Mouse (Mus musculus) liver, embryonic 14.5 days (tissue): ENCODE data around the gene Adpgk. TPM values are rescaled to one million over a fixed set of nuclear protein-coding genes. Genes with fewer than 3 reads are reported as not detected.

Experiments used
- ATAC-seq: fragments of 200-750 bp; cut with Nextera tagmentation; 2 replicates; pipeline ENCODE4 v1.8.0; 2017; ENCODE audit warnings: moderate number of reproducible peaks, mild to moderate bottlenecking, moderate library complexity; ENCODE audit not compliant: insufficient read depth
- DNase-seq, 3 experiments: peaks; one replicate each; pipeline ENCODE4 v3.0.0-alpha.2; 2012 to 2013; ENCODE audit warnings: low read depth in 3 of 3, low spot score in 3 of 3
- H3K27ac ChIP-seq: fragments of 300-500 bp; sonication (generic); 2 replicates; pipeline ENCODE4 v1.5.1; 2014; ENCODE audit warnings: moderate library complexity, mild to moderate bottlenecking, control low read depth, inconsistent platforms
- H3K27me3 ChIP-seq: fragments of 300-500 bp; sonication (generic); 2 replicates; pipeline ENCODE4 v1.6.1; 2014; ENCODE audit warnings: mild to moderate bottlenecking, low read length, moderate library complexity; ENCODE audit not compliant: control insufficient read depth, insufficient read depth
- H3K36me3 ChIP-seq: fragments of 300-500 bp; sonication (generic); replicated peaks from 2 replicates; pipeline ENCODE4 v1.6.1; 2014; ENCODE audit warnings: low read depth; ENCODE audit not compliant: control insufficient read depth, insufficient read depth
- H3K4me1 ChIP-seq, 2 experiments: fragments of 200-500 bp in 1 of 2; fragments of 300-500 bp in 1 of 2; sonication (generic) in 1 of 2; replicated peaks; 2 replicates each; pipeline ENCODE4 v1.6.1; 2012 to 2014; ENCODE audit warnings: antibody characterized with exemption in 1 of 2, inconsistent platforms in 1 of 2, low read length in 1 of 2; ENCODE audit not compliant: control insufficient read depth in 2 of 2, insufficient read depth in 2 of 2
- H3K4me2 ChIP-seq: fragments of 300-500 bp; sonication (generic); 2 replicates; pipeline ENCODE4 v1.6.1; 2014; ENCODE audit warnings: low read depth, mild to moderate bottlenecking, control low read depth, moderate library complexity
- H3K4me3 ChIP-seq, 2 experiments: fragments of 200-500 bp in 1 of 2; fragments of 300-500 bp in 1 of 2; sonication (generic) in 1 of 2; 2 replicates each; pipeline ENCODE4 v1.5.1; 2012 to 2014; ENCODE audit warnings: low read depth in 2 of 2, low read length in 2 of 2, mild to moderate bottlenecking in 2 of 2, control low read depth in 1 of 2, inconsistent platforms in 1 of 2, moderate library complexity in 1 of 2; ENCODE audit not compliant: insufficient read depth in 1 of 2
- H3K9ac ChIP-seq: fragments of 300-500 bp; sonication (generic); replicated peaks from 2 replicates; pipeline ENCODE4 v1.6.1; 2014; ENCODE audit warnings: mild to moderate bottlenecking, control low read depth, moderate library complexity
- H3K9me3 ChIP-seq: fragments of 300-500 bp; sonication (generic); 2 replicates; pipeline ENCODE4 v1.6.1; 2016; ENCODE audit warnings: low read length, mixed read lengths; ENCODE audit not compliant: control insufficient read depth
- CTCF ChIP-seq: IDR thresholded peaks from 2 replicates; pipeline ENCODE4 v1.5.1; 2016; ENCODE audit warnings: antibody characterized with exemption, low read depth, control low read depth
- EP300 ChIP-seq: IDR thresholded peaks from 2 replicates; pipeline ENCODE4 v1.6.1; 2016; ENCODE audit warnings: antibody characterized with exemption, low read depth
- WGBS: fragments of 180-500 bp; shearing (Covaris S2); extraction: QIAGEN DNeasy Blood & Tissue Kit; methylation state at CpG from one replicate; pipeline ENCODE4 v1.1.7; 2014; ENCODE audit not compliant: insufficient replicate concordance; 5-methylcytosine and 5-hydroxymethylcytosine counted together
- polyA plus RNA-seq, 2 experiments: library from polyadenylated mRNA; depleted of rRNA in 1 of 2; stranded (reverse) in 1 of 2; unstranded in 1 of 2; fragments of >200 nt; fragmentation: Nextera tagmentation in 1 of 2; extraction: Ambion mirVana in 1 of 2; gene quantifications; 2 replicates each; pipeline versions ENCODE4 v1.2.1 to v1.2.3; 2012 to 2014

Gene Adpgk
- polyA plus RNA-seq, 2 experiments: 14.0 to 17.6 TPM

DNA sequence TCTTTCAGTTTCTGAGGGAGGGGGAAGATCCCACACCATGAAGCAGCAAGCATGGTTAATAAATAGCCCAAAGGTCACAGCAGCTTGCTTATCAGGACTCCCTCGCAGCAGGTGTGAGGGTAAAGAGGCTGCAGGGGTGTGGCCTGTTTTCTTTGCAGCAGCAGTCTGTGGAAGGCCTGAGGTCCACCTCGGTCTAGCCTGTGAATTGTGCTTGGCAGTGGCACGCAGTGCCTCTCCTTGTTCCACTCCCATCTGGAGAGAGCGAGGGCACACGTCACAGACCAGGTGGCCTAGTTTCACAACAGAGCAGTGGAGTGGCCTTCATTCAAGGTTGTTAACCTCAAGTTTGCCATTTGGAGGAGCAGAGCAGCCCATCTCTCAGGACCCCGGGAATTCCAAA, 19.6 kb upstream of the Adpgk start:
- no peaks in the 10 kb centered on the region for H3K36me3 ChIP-seq
- peak; percentile 82 for ATAC-seq
- TF ChIP-seq CTCF (no peak), EP300 (no peak)
- no peak overlapping the region for H3K4me3 ChIP-seq
- no peak overlapping the region for H3K27ac ChIP-seq
- DNase-seq: peak; percentile 57 to 62 (median 57)
- no peaks in the 10 kb centered on the region for H3K9me3 ChIP-seq
- H3K4me1 ChIP-seq: peaks cover 0 to 19% of the 10 kb centered on the region in 2 experiments; a peak in 2 of 4 replicates
- H3K27me3 ChIP-seq: no peaks in the 10 kb centered on the region
- peak overlapping the region; percentile 9 for H3K4me2 ChIP-seq
- no peak overlapping the region for H3K9ac ChIP-seq
- WGBS: 33% methylated on average over 6 of the region's 6 CpGs

DNA sequence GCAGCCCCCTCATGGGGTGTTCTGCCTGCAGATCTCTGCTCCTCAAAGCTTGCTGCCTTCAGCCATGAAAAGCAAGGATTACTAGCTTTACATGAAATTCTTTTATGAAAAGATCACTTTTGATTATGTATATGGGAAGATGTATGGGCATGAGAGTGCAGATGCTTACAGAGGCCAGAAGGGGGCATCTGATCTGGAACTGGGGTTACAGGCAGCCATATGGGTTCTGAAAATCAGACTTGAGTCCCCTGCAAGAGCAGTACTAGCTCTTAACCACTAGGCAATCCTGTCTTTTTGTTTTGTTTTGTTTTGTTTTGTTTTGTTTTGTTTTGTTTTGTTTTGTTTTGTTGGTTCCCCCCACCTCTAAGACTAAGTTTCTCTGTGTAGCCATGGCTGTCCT, 18.2 kb upstream of the Adpgk start:
- H3K4me2 ChIP-seq: no peak overlapping the region
- no peak overlapping the region for H3K27ac ChIP-seq
- ATAC-seq (no peak), DNase-seq (no peak)
- H3K36me3 ChIP-seq: no peaks in the 10 kb centered on the region
- no peak overlapping the region for H3K9ac ChIP-seq
- no peak for TF ChIP-seq EP300
- no peak; the same call in 1 of the 2 replicates for TF ChIP-seq CTCF
- no peaks in the 10 kb centered on the region for H3K27me3 ChIP-seq
- no peak overlapping the region for H3K4me3 ChIP-seq
- peaks cover 0 to 19% of the 10 kb centered on the region in 2 experiments; a peak in 2 of 4 replicates for H3K4me1 ChIP-seq
- H3K9me3 ChIP-seq: no peaks in the 10 kb centered on the region

DNA sequence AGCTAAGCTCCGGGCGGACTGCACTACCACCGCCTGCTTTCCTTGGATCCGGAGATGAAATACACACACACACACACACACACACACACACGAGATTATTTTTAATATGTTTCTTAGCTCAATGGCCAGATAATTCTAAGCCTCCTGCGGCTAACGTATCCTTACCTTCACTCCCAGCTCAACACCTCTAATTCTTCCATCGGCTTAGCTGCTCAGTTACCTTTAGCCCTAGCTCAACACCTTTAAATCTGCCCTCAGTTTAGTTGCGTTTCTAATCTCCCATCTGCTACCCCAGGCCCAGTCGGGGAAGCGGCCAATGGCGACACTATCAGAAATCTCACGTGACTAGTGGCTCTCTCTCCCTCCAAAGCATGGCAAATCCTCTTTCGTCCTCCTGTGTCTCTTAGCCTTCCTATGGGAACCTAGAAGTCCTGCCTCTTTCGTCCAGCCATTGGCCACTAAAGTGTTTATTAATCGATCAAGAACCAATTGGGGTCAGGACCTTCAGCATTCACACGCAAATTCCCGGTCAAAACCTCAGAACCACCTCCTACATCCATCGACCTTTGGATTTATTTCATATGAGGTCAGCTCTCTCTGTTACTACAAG, 16.4 kb upstream of the Adpgk start:
- TF ChIP-seq CTCF: no peak
- TF ChIP-seq EP300: no peak
- H3K4me1 ChIP-seq: peaks cover 0 to 18% of the 10 kb centered on the region in 2 experiments; a peak in 2 of 4 replicates
- ATAC-seq (no peak), DNase-seq (no peak)
- H3K9ac ChIP-seq: no peak overlapping the region
- no peak overlapping the region for H3K4me2 ChIP-seq
- H3K27ac ChIP-seq: no peak overlapping the region
- no peak overlapping the region for H3K4me3 ChIP-seq
- H3K27me3 ChIP-seq: no peaks in the 10 kb centered on the region
- 74% methylated on average over 19 of the region's 19 CpGs for WGBS
- H3K36me3 ChIP-seq: no peaks in the 10 kb centered on the region
- H3K9me3 ChIP-seq: no peaks in the 10 kb centered on the region

DNA sequence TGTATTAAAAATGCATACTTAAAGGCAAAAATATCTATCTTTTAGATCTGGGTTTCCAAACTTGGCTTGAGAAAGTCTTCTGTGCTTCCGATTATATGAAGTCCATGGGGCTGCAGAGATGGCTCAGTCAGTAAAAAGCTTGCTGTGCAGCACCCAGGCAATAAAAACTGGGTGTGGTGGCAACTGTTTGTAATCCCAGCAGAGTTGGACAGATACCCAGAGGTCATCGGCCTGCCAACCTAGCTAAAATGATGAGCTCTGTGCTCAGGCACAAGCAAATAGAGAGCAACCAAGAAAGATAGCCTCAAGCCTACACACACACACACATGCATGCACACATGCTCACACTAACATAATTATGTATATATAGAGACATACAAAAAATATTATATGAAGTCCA, 13.2 kb upstream of the Adpgk start:
- no peak overlapping the region for H3K4me2 ChIP-seq
- TF ChIP-seq CTCF (no peak), EP300 (no peak)
- DNase-seq: no peak
- 61% methylated on average over 2 of the region's 2 CpGs for WGBS
- no peaks in the 10 kb centered on the region for H3K27me3 ChIP-seq
- no peaks in the 10 kb centered on the region for H3K9me3 ChIP-seq
- no peaks in the 10 kb centered on the region for H3K4me1 ChIP-seq
- no peaks in the 10 kb centered on the region for H3K36me3 ChIP-seq
- no peak overlapping the region for H3K27ac ChIP-seq
- H3K9ac ChIP-seq: no peak overlapping the region
- H3K4me3 ChIP-seq: no peak overlapping the region
- ATAC-seq: no peak

DNA sequence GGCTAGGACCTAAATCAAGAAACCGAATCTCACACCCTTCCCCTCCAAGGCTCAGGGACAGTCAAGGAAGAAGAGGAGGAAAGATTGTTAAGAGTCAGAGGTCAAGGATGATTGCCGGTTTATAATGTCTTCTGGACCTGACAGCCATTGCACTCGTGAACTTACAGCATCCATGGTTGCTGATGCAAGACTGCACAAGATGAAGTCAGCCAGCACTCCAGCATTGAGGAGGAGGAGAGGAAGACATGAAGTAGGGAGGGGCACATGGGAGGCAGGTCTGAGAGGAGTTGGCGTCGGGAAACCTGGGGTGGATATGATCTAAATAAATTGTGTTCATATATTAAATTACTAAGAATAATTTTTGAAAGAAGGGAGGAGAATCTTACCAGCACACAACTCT, 12.7 kb upstream of the Adpgk start:
- no peak for TF ChIP-seq CTCF
- TF ChIP-seq EP300: no peak
- Histone ChIP-seq H3K9ac (no peak overlapping the region), H3K4me2 (no peak overlapping the region), H3K9me3 (no peaks in the 10 kb centered on the region), H3K4me3 (no peak overlapping the region), H3K4me1 (no peaks in the 10 kb centered on the region), H3K36me3 (no peaks in the 10 kb centered on the region), H3K27me3 (no peaks in the 10 kb centered on the region), H3K27ac (no peak overlapping the region)
- 58% methylated on average over 5 of the region's 5 CpGs for WGBS
- no peak for DNase-seq
- no peak for ATAC-seq
